Comparison of ENCODE assay signal across 27 mouse cellular contexts in the genomic region with DNA sequence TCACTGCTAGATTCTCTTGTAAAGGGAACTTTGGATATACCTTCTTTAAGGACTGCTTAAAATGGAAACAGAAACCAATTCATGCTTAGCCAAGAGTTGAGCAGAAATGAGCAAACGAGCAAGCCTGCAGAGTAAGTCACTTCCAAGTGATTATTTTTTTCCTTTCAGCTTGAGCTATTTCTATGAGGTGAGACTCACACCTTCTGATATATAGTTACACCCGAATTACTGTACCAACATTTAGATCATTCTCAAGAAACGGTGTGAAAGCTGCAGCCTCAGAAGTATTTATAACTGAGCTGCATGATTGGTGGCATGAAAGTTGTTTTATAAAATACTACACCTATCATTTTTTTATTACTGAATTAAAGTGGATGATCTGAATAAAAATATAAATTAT.
"Had no signal": no experiment of that assay in that cellular context is flagged by ENCODE, and none has a peak within 500 bp of the region (broad histone marks: within the 10 kb centered on the region; RNA-seq: fewer than 3 reads in every experiment).

No protein-coding gene starts in this region.

- DNase-seq: gastrocnemius, postnatal 14 days; gastrocnemius, postnatal 36 days; heart, adult 11 months; heart, adult 2 months; heart, postnatal 14 days; heart, postnatal 36 days; kidney, adult 11 months; kidney, adult 2 months; kidney, adult 9 months; kidney, postnatal 14 days; kidney, postnatal 36 days; liver; liver, embryonic 13.5 days had no signal

- H3K4me2 ChIP-seq: heart, embryonic 11.5 days; heart, embryonic 13.5 days; heart, embryonic 15.5 days; hindbrain, embryonic 13.5 days; hindbrain, embryonic 15.5 days; kidney, embryonic 15.5 days; limb, embryonic 12.5 days; liver, embryonic 11.5 days; liver, embryonic 13.5 days; liver, embryonic 15.5 days had no signal

- H3K36me3 ChIP-seq: heart, embryonic 13.5 days; heart, embryonic 15.5 days; hindbrain, embryonic 13.5 days; hindbrain, embryonic 15.5 days; kidney, embryonic 15.5 days; limb, embryonic 10.5 days; limb, embryonic 12.5 days; liver, embryonic 13.5 days; liver, embryonic 15.5 days had no signal

- H3K4me3 ChIP-seq: heart, adult 2 months; heart, embryonic 13.5 days; heart, embryonic 15.5 days; hindbrain, embryonic 13.5 days; hindbrain, embryonic 15.5 days; kidney, embryonic 15.5 days; layer of hippocampus, adult 2 months; limb, embryonic 10.5 days; limb, embryonic 12.5 days; liver, embryonic 13.5 days; liver, embryonic 15.5 days had no signal

- H3K27me3 ChIP-seq: heart, embryonic 13.5 days; heart, embryonic 15.5 days; hindbrain, embryonic 13.5 days; hindbrain, embryonic 15.5 days; kidney, embryonic 15.5 days; limb, embryonic 12.5 days; liver, embryonic 13.5 days; liver, embryonic 15.5 days had no signal

- ATAC-seq: hindbrain, postnatal 0 days; intestine, embryonic 16.5 days had no signal

- H3K9me3 ChIP-seq: heart, embryonic 13.5 days; heart, embryonic 15.5 days; hindbrain, embryonic 13.5 days; hindbrain, embryonic 15.5 days; kidney, embryonic 15.5 days; limb, embryonic 10.5 days; limb, embryonic 12.5 days; liver, embryonic 13.5 days; liver, embryonic 15.5 days had no signal

- H3K9ac ChIP-seq: heart, embryonic 13.5 days; heart, embryonic 15.5 days; hindbrain, embryonic 13.5 days; hindbrain, embryonic 15.5 days; kidney, embryonic 15.5 days; limb, embryonic 12.5 days; liver, embryonic 13.5 days; liver, embryonic 15.5 days had no signal

- H3K27ac ChIP-seq: heart, adult 2 months; heart, embryonic 13.5 days; heart, embryonic 15.5 days; hindbrain, embryonic 13.5 days; hindbrain, embryonic 15.5 days; hindbrain, postnatal 0 days; kidney, embryonic 15.5 days; kidney, postnatal 0 days; layer of hippocampus, adult 2 months; limb, embryonic 10.5 days; limb, embryonic 12.5 days; liver, embryonic 13.5 days; liver, embryonic 15.5 days had no signal

- H3K4me1 ChIP-seq: heart, embryonic 15.5 days; hindbrain, embryonic 13.5 days; hindbrain, embryonic 15.5 days; kidney, embryonic 15.5 days; limb, embryonic 12.5 days; liver, embryonic 13.5 days; liver, embryonic 15.5 days had no signal
